Mouse (Mus musculus): ENCODE data around the gene Smoc2. TPM values are rescaled to one million over a fixed set of nuclear protein-coding genes. Genes with fewer than 3 reads are reported as not detected.

Gene Smoc2
- total and polyA plus RNA-seq, 2 experiments from 2014 or later: 4.7 to 4.8 TPM

DNA sequence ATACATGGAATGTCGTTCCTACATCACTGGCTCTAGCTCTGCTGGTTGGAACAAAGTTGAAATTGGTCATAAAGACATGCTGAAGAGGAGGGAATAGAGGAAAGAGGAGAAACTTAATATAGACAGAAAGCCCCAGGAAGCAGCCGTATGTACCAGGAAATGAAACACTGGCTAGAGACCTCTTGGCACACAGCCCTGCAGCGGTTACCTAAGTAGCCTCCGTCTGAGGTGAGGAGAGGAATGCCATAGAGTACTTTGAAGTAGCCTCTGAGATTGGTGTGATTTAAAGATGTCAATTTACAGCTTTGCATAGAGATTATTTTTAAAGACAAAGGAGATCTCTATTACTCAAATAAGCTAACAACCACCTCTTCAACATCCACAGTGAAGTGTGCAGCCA lies 155.4 kb downstream of the Smoc2 start:
- Histone ChIP-seq H3K4me2 (ENCODE audit: low read depth) (no peak overlapping the region), H3K9me3 (ENCODE audit: low read length) (no peaks in the 10 kb centered on the region), H3K27ac (ENCODE audit: low read depth, low read length) (no peak overlapping the region), H3K4me3 (ENCODE audit: low read depth, low read length) (no peak overlapping the region), H3K27me3 (ENCODE audit: insufficient read depth, low read length) (no peaks in the 10 kb centered on the region), H3K36me3 (ENCODE audit: insufficient read depth) (no peaks in the 10 kb centered on the region), H3K4me1 (ENCODE audit: insufficient read depth) (no peaks in the 10 kb centered on the region), H3K9ac (no peak overlapping the region)
- TF ChIP-seq CTCF (IDR thresholded peaks at IDR 0.05; ENCODE audit: low read depth): no peak
- DNase-seq (no peak), ATAC-seq (no peak)
- WGBS: 75% methylated on average over 4 of the region's 4 CpGs

DNA sequence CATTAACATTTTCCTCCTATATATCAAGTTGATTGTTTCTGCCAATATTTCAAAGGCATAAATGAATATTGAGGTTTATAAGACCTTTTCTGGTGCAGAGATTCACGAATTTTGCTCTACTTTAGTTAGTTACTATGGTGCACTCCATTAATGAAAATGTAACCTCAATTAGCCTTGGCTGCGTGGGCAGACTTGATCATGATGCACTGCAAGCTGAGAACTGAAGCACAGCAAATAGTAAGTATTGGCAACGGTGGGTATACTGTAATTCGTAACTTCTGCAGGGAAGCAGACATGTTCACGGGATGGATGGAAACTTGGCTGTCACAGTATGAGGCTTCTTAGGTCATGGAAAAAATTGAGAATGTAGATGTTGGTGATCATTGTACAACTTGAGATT lies 166.3 kb downstream of the Smoc2 start:
- no peak for TF ChIP-seq CTCF (IDR thresholded peaks at IDR 0.05; ENCODE audit: low read depth)
- no peak overlapping the region for H3K9ac ChIP-seq
- DNase-seq: no peak
- H3K9me3 ChIP-seq (ENCODE audit: low read length): no peaks in the 10 kb centered on the region
- WGBS: 78% methylated on average over 5 of the region's 5 CpGs
- H3K4me3 ChIP-seq (ENCODE audit: low read depth, low read length): no peak overlapping the region
- no peaks in the 10 kb centered on the region for H3K4me1 ChIP-seq (ENCODE audit: insufficient read depth)
- H3K27ac ChIP-seq (ENCODE audit: low read depth, low read length): no peak overlapping the region
- ATAC-seq: no peak
- no peaks in the 10 kb centered on the region for H3K36me3 ChIP-seq (ENCODE audit: insufficient read depth)
- no peaks in the 10 kb centered on the region for H3K27me3 ChIP-seq (ENCODE audit: insufficient read depth, low read length)
- H3K4me2 ChIP-seq (ENCODE audit: low read depth): no peak overlapping the region

DNA sequence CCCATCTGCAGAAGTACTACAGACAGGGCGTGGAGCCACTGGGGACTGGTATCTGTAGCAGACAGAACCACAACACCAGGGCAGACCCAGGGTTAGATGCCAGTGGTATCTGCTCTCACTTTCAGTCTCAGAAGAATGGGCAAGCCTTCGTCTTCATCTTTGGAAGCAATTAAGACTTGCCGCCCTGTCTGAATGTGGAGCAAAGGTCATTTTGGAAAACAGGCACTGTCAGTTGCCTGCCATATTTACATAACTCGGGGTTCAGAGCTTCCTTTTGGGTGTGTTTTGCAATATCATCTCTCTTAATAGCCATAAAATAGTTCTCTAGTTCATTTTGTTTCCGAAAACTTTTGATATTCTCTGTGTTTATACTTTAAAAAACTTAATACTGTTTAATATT lies 168.0 kb downstream of the Smoc2 start:
- ATAC-seq (no peak), DNase-seq (no peak)
- no peak overlapping the region for H3K4me3 ChIP-seq (ENCODE audit: low read depth, low read length)
- no peaks in the 10 kb centered on the region for H3K4me1 ChIP-seq (ENCODE audit: insufficient read depth)
- H3K9me3 ChIP-seq (ENCODE audit: low read length): no peaks in the 10 kb centered on the region
- no peak overlapping the region for H3K4me2 ChIP-seq (ENCODE audit: low read depth)
- H3K27ac ChIP-seq (ENCODE audit: low read depth, low read length): no peak overlapping the region
- no peaks in the 10 kb centered on the region for H3K36me3 ChIP-seq (ENCODE audit: insufficient read depth)
- WGBS: 83% methylated on average over 5 of the region's 5 CpGs
- H3K27me3 ChIP-seq (ENCODE audit: insufficient read depth, low read length): no peaks in the 10 kb centered on the region
- no peak for TF ChIP-seq CTCF (IDR thresholded peaks at IDR 0.05; ENCODE audit: low read depth)
- no peak overlapping the region for H3K9ac ChIP-seq

Other genes starting within 250 kb of the Smoc2 start
- gene Gm7358, start 220.0 kb upstream of the Smoc2 start, total RNA-seq (2014; rRNA removed): not detected in 2 replicates
- not detected in 2 replicates for gene Gm7358, start 220.0 kb upstream of the Smoc2 start, polyA plus RNA-seq (2015; fragmentation: Nextera tagmentation; extraction: Ambion mirVana)
- 10.8 and 19.4 TPM in 2 replicates for gene Dact2, start 75.2 kb upstream of the Smoc2 start, total RNA-seq (2014; rRNA removed)
- 1.2 and 2.1 TPM in 2 replicates for gene Dact2, start 75.2 kb upstream of the Smoc2 start, polyA plus RNA-seq (2015; fragmentation: Nextera tagmentation; extraction: Ambion mirVana)

All from forebrain, postnatal 0 days (tissue).